Mouse (Mus musculus) skeletal muscle tissue, adult 2 months (tissue): Measurements from ENCODE around the gene Prr12.

Experiments used
- DNase-seq: peaks from one replicate; pipeline ENCODE4 v3.0.0-alpha.2; 2012; ENCODE audit warnings: low read depth, low spot score

Gene Prr12

DNA sequence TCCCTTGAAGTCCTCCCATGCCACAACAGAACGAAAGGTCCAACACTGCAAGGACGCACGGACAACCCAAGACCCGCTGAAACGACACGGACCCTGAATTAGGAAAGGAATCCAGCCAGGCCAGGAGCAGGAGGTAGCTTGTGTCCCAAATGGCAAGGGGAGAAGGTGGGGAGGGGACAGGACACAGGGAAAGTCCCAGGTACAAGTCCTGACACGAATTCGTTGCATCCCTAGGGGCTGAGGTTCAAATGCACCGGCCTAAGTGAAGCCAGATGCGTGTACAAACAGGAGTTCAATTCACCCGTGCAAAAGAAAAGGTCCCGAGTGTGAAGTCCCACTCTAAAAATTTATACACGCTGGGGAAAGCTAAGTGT lies 1.1 kb downstream of the Prr12 start:
- DNase-seq = no peak

DNA sequence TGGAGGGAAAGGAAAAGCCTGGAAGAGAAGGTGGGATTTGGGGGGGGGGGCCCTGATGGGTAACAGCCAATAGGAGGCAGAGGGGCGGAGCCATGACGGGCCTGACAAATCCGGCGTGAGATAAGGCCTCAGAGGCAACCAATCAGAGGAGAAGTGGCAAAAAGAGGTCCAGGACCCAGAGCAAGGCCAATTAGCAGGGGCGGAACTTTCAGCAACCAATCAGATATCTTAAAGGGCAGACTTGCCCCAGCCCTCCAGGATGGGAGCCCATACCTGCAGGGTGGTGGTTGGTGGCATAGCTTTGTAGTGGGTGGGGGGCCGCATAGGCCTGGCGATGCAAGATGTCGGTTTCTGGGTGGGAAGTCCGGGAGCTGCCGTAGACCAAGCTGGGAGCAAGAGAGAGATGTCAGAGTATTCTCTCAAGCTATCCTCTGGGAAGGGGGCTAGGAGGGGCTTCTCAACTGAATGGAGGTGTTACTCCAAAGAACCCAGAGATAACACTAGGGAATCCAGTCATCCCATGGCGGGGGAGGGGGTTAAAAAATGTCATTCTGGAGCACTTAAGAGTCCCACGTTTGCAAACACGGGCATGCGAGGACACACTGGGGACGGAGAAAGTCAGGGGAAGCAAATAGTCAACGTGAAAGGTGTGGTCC lies 1.6 kb downstream of the Prr12 start:
- DNase-seq = peak; percentile 80

DNA sequence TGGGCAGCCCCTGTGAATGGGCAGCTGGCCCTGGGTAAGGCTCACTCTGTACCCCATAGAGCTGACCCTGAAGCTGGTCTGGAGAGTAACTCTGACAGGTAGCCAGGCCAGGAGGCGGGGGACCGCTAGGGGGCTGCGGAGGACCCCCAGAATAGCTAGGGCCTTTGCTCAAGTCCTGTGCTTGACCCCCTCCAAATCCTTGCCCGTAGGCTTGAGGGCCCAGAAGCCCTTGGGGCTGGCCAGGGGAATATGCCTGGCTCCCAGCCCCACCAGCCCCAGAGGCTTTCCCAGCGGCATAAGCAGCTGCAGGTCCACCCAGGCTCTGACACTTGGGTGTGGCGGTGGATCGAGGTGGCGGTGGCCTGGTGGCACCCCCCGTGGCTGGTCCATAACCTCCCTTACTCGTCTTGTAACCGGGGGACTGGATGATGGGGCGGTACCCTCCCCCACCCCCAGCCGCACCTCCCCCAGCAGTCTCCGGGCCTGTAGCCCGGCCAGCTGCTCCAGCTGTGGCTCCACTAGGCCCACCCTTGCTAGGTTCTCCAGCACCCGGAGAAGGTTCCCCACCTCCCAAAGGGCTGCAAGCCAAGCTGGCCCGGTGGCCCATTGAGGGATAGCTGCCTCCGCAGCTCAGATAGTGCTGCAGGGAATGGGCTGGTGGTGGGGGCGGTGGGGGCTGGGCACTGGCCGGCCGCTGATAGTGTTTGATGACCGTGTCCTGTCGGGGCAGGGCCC lies 3.6 kb downstream of the Prr12 start:
- DNase-seq = no peak

DNA sequence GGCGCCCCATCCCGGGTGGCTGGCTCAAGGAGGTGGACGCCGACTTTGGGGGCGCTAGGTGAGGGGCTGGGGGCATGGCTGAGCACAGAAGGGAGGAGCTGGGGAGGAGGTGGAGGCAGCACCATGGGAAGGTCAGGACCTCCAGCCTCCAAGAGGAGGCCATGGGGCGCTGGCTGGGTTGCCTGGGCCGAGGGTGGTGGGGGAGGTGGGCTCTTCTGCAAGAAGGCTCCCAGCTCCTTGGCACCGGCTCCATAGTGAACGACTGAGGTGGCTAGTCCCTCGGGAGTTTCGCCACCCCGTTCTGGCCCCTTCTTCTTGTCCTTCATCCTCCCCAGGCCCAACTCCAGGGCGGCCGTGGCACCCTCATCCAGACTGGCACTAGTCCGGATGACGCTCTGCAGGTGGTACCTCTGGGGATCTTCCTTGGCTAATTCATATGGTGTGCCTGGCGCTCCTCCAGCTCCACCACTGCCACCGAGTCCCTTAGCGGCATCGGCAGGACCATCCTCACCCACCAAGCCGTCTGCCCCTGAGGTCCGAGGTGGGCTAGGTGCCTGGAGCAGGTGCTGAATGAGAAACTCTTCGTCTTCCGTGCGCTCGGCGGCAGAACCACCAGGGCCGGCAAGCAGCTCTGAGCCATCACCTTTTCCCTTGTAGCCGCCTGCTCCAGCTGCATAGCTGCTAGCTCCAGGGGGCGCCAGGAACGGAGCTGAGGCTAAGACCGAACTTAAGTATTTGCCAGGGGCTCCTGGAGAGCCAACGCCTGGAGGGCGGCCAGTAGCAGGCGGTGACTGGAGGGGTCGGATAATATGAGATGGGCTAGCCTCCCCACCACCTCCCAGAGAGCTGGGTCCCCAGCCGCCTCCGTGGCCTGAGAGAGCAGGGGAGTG lies 4.4 kb downstream of the Prr12 start:
- DNase-seq = no peak

DNA sequence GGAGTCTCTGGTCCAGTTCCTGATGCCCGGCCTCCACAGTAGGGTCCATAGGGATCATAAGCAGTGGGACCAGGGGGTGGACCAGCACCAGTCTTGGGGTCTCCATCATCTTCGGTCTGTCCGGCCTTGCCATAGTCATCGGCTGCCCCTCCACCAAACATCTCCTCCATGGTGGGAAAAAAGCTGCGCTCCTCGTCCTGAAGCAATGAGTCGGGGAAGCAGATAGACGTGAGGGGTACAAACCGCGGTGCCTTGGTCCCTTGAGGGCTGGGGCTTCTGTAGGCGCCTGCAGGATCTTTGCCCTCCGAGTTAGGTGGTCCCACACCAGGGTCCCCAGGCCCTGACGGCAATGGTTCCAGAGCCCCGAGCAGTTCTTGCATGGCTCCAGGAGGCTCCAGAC lies 5.2 kb downstream of the Prr12 start:
- no peak for DNase-seq

DNA sequence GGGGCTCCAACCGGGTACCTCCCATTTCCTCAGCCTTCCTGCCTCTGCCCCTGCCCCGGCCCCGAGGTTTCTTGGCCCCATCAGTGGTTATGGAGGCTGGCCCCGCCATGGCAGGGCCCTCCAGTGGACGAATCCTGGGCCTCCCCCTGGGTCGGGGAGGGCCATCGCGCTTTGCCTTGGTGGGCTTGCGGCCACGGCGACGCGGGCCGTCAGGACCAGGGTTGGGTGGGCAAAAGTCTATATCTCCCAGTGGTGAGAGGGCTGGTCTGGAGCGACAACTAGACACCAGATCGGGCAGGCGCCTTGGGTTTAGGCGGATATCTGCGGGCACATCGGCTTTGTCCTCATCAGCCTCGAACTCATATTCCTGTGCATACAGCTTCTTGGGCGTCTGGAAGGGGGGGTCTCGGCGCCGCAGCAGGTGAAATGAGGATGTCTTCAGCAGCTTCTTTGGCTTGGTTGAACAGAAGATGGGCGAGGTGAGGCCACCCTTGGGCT lies 5.8 kb downstream of the Prr12 start:
- DNase-seq = no peak

DNA sequence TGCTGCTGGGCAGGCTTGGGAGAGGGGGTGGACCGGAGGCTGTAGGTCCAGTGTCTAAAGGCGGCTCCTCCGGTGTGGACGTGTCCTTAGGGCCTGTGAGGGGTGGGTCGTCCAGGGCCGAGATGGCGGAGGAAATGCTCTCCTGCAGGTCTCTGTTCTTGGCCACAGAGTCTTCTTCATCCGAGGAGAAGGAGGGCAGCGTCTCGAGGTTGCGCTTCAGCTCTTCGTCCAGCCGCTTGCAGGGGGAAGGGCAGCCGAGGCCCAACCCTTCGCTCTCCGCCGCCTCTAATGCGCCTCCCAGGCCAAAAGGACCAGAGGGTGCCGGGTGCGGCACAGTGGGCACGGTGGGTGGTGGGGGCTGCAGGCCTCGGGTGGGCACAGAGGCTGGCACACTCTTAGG lies 6.9 kb downstream of the Prr12 start:
- no peak for DNase-seq

DNA sequence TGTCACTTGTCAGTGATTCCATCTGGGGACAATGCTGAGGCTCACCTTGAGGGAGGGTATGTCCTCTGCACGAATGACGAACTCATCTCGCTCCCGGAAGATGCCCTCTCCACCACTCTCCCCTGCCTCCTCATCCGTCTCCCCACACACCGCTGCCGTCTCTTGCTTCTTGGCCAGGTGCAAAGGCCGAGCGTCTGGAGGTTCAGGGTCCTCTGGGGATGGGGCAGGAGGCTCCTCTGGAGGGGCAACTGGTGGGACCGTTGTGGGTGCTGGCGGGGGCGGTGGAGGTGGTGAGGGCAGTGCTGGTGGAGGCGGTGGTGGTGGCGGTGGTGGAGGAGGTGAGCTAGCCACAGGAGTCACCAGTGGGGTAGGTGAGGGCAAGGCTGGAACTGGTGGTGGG lies 9.4 kb downstream of the Prr12 start:
- DNase-seq = no peak

DNA sequence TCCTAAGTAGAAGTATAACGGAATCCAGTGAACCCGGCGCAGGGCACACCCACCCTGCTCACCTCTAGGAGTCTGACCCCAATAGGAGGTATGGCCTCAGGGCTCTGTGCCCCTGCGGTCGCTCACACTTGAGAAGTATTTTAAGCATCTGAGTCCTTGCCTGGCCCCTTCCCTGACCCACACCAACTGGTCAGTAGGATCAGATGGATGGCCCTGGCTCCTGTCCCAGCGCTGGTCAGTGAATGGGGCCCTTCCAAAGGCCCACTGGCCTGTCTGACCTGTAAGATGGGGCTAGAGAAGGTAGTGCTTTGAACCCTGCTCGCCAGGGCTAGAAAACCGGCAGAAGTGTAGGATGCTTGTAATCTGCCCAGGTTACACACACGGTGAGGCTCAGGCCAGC lies 11.8 kb downstream of the Prr12 start:
- peak; percentile 72 for DNase-seq

DNA sequence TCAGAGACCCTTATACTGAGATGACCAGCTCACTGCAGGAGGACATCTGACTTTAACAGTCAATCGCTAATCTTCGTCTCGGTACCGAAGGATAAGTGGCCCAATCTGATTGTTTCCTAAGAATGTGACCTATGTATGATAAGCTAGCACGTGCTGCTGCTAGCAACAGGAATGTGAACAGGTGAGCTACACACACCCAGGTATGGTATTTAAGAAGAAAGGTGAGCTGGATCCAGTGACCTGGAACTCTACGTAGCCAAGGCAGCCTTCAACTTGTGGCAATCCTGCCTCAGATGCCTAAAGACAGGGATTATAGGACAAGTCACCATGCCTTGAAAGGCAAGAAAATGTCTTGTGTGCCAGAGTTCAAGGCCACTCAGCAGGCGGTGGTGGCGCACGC lies 14.3 kb downstream of the Prr12 start:
- no peak for DNase-seq

DNA sequence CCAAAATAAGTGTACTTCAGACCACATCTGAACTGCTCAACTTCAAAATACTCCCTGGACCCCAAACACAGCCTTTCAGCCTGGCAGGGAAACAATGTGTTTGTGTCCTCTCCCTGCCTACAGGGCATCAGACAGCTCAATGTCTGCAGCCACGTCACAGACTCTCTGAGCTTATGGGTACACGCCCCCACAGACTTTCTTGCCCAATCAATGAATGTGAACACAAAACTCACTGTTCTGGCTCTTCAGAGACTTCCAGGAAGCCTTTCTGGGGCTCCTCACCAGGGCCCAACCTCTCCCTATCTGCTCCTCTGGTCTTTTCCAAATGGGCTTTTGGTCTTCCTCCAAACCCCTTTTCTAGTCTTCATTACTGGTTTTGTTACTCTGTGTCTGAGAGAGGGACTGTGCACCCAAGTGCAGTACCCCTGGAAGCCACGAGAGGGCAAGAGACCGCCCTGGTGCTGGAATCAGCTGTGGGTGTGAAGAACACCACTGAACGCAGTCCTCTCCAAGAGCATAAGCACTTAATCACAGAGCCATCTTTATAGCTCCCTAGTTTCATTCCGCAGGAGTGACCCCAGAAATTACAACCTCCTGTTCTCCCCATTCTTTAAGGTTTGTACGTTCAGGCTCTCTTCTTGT lies 14.8 kb downstream of the Prr12 start:
- no peak for DNase-seq

DNA sequence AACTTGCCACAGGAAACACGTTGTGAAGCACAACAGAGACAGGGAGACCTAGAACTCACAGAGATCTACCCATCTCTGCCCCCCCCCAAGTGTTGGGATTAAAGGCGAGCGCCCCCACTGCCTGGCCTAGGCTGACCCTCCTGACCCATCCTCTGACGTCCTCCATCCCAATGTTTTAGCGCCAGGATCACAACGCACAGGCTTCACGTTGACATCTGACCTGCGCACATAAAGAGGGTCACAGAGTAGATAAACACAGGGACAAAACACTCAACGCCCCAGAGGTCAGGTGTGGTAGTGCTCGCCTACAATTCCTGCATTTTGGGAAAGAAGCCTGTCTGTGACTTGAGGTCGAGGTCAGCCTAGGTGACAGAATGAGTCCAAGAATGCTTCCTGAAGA lies 16.0 kb downstream of the Prr12 start:
- DNase-seq = no peak

DNA sequence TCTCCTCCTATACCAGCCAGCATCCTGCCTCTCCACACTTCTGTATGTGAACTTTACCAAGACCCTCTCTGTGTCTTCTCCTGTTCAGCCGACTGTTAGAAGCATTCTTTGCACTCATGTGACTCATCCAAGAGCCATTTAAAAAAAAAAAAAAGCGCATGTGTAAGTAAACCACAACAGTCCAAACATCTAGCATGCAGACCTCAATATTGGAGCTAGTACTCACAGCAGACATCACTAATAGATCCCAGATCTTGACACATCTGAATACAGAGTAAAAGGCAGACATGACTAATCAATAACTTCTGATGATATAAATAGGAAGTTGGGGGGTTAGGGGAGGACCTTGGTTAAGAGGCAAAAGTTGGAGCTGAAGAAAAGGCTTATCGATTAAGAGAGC lies 17.1 kb downstream of the Prr12 start:
- DNase-seq = no peak

DNA sequence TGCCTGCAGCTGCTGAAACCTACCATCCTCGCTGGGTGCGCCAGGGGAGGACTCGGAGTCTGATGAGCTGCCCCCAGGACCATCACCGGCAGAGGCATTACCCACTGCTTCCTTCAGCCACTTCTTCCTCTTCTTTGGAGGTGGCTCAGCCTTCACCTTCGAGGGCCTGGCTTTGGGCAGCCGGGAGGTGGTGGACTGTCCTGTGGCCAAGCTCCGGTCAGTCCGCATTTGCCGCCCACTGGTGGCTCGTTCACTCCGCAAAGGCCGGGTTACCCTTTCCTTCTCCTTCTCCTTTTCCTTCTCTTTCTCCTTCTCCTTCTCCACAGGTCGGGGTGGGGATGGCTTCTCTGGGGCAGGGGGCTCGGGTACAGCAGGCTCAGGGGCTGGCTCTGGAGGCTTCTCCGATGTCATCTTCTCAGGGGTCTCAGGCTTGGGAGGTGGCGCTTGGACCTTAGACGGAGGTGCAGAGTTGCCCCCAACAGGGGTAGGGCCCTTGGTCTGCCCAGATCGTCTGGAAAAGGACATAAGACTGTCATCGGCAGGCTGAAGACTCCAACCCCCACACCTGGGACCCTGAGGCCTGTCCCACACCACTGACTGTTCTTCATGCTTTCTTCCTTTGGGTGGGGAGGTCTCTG lies 18.8 kb downstream of the Prr12 start:
- no peak for DNase-seq

DNA sequence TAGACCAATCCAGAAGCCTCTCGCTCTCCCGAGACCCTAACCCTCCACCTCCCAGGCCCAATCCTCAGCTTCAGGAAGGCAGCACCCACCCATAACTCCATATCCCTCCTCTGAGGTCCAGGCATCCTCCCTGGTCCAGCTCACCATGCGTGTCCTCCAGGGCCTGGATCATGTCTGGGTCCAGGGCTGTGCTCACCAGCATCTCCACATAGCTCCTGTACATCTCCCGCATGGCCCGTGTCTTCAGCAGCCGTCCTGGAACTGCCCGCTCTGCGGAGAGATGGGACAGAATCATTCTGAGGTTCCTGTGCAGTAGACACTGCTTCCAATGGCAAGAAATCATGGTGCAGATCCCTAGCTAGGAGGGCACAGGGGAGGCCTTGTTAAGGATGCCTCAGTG lies 21.8 kb downstream of the Prr12 start:
- DNase-seq = no peak

DNA sequence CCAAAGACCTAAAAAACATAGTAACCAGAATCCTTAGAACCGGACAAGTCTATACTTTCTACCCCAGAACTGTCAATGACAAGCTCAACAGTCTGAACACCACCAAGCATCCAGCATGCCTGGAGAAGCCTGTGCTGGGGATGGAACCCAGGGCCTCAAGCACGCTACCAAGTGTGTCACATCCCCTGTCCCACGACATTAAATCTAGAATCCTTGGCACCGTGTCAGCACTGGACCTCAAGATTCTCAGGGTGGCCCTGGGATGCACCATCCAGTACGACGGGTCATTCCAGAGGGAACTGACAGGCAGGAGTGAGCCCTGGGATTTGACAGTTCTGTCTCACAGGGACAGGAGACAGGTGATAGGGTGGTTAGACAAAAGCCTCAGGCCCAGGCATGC lies 22.7 kb downstream of the Prr12 start:
- DNase-seq = no peak

DNA sequence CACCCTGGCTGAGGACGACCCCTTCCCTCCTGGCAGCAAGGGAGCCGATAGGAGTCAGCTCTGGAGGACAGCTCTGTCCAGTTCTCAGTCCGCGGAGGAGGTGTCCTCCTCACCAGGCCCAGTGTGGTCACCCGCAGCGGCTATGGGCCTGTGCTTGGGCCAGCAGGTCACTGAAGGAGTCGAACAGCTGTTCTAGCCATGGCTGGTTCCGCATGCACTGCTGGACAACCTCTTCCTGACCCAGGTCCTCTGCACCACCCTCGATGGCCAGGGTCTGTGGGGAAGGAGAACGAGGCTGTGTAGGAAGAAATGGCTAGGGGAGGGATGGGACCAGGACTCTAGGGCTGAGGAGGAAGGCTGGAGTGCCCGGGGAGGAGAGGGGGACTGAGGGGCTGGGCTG lies 24.3 kb downstream of the Prr12 start:
- DNase-seq = no peak

DNA sequence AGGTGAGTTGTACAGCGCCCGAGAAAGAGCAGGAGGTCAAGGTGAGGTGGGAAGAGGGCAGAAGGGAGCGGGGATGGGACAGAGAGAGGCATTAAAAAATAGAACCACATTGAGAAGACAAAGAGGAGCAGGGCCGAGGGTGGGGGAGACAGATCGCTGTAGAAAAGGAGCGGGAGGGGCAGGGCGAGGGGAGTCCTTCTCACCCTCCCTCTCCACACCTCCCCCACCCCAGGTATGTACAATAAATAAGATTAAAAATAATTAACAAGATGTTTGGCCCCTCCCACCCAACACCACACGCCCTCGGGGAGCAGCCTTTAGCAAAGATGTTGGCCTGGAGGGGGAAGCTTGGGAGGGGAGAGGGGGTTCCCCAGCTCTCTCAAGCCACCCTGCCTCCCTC lies 24.9 kb downstream of the Prr12 start:
- no peak for DNase-seq

DNA sequence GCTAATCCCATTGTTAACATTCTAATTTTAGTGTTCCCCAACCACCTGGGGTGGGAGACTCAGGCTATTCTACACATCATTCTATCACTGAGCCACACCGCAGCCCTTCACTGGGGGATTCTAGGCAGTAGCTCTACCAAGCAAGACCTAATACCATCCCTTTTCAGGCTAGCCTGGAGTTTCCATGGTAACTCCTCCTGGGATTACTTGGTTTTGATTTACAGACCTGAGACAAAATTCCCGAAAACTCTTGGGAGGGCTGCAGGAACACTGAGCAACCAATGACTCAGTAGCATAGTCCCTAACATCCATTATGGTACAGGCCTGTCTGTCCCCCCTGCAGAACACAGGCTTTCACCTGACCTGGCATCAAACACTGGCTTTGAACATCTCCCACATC lies 26.4 kb downstream of the Prr12 start:
- no peak for DNase-seq

DNA sequence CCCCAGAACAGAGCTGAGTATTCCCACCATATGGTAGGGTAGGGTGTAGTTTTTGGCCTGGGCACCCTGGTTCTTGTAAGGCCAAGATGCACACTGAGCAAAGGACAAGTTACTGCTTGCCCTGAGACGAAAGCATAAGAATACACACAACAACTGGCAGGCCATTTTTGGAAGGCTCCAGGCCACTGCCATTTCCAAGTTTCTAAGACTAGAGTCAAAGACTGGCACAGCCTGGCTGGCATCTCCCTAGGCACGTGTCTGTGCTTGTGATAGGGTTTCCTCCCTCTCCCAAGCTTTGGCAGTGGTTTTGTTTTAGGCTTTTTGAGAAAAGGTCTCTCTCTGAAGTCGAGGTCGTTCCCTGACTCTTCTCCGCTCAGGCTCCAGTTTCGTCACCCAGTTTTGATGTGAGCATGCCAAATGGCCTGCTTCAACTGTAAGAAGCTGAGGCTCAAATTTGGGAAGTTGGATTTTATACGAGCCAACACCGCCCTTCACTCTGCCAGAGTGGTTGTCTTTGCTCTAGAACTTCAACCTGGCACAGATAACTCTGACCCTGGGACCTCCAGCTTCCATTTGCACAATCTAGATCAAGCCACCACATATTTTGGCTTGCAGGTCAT lies 27.0 kb downstream of the Prr12 start:
- DNase-seq = no peak
